Mouse (Mus musculus) CH12.LX (cell line): ENCODE data around the gene Nradd. TPM values are rescaled to one million over a fixed set of nuclear protein-coding genes. Genes with fewer than 3 reads are reported as not detected.

Experiments used
- DNase-seq: peaks from one replicate; pipeline ENCODE4 v3.0.0-alpha.2; 2013; ENCODE audit errors: extremely low read depth
- H3K27ac ChIP-seq: 2 replicates; pipeline ENCODE4 v1.5.1; 2012; ENCODE audit warnings: low read depth, mild to moderate bottlenecking, control low read depth, moderate library complexity; ENCODE audit not compliant: insufficient read depth
- H3K27me3 ChIP-seq: replicated peaks from 2 replicates; pipeline ENCODE3; 2012; ENCODE audit warnings: inconsistent platforms
- H3K36me3 ChIP-seq, 2 experiments: replicated peaks in 1 of 2; 2 replicates each; pipeline versions ENCODE3 to v1.6.1; 2012; ENCODE audit warnings: inconsistent platforms in 1 of 2, low read length in 1 of 2, mild to moderate bottlenecking in 1 of 2, mixed read lengths in 1 of 2, moderate library complexity in 1 of 2; ENCODE audit not compliant: control insufficient read depth in 1 of 2, insufficient read depth in 1 of 2
- H3K4me1 ChIP-seq, 2 experiments: 2 replicates each; pipeline ENCODE4 v1.6.1; 2012; ENCODE audit warnings: inconsistent platforms in 1 of 2, moderate library complexity in 1 of 2; ENCODE audit not compliant: insufficient read depth in 2 of 2, control insufficient read depth in 1 of 2
- H3K4me2 ChIP-seq: 2 replicates; pipeline ENCODE4 v1.6.1; 2012; ENCODE audit warnings: low read depth, mild to moderate bottlenecking, control low read depth; ENCODE audit not compliant: poor library complexity, insufficient read depth, severe bottlenecking
- H3K4me3 ChIP-seq, 3 experiments: fragments of 150-350 bp in 1 of 3; sonication (generic) in 1 of 3; replicated peaks in 1 of 3; 2 replicates each; pipeline versions ENCODE3 to v1.5.1; 2011 to 2012; ENCODE audit warnings: low read depth in 2 of 3, low read length in 2 of 3, mild to moderate bottlenecking in 2 of 3, moderate library complexity in 2 of 3, control low read depth in 1 of 3, improper control_type of control experiment in 1 of 3, inconsistent platforms in 1 of 3, mixed read lengths in 1 of 3; ENCODE audit not compliant: poor library complexity in 1 of 3
- H3K79me2 ChIP-seq: replicated peaks from 2 replicates; pipeline ENCODE4 v1.6.1; 2012; ENCODE audit warnings: mild to moderate bottlenecking, moderate library complexity; ENCODE audit not compliant: control insufficient read depth, poor library complexity, insufficient read depth, severe bottlenecking; ENCODE audit errors: extremely low read depth
- H3K9ac ChIP-seq: 2 replicates; pipeline ENCODE4 v1.6.1; 2012; ENCODE audit warnings: low read depth, mild to moderate bottlenecking, control low read depth, moderate library complexity; ENCODE audit not compliant: insufficient read depth
- H3K9me3 ChIP-seq: replicated peaks from 2 replicates; pipeline ENCODE3; 2012; ENCODE audit warnings: low read length, inconsistent platforms, mixed read lengths
- BHLHE40 ChIP-seq: IDR thresholded peaks from 2 replicates; pipeline ENCODE4 v1.6.1; 2011; ENCODE audit warnings: mild to moderate bottlenecking, low read depth, low read length, improper control_type of control experiment
- CHD1 ChIP-seq: IDR thresholded peaks from 2 replicates; pipeline ENCODE4 v1.6.1; 2012; ENCODE audit warnings: low read depth, low read length, improper control_type of control experiment, inconsistent platforms
- CTCF ChIP-seq, 2 experiments: IDR thresholded peaks in 1 of 2; conservative IDR thresholded peaks in 1 of 2; 2 replicates each; pipeline ENCODE4 v1.5.1; 2011 to 2012; ENCODE audit warnings: low read depth in 2 of 2, low read length in 2 of 2, improper control_type of control experiment in 1 of 2, inconsistent platforms in 1 of 2, mild to moderate bottlenecking in 1 of 2, moderate library complexity in 1 of 2
- E2F4 ChIP-seq: IDR thresholded peaks from 2 replicates; pipeline ENCODE4 v1.6.1; 2011; ENCODE audit warnings: low read depth, low read length, improper control_type of control experiment; ENCODE audit not compliant: insufficient replicate concordance
- ELF1 ChIP-seq: IDR thresholded peaks from 2 replicates; pipeline ENCODE4 v1.6.1; 2014; ENCODE audit warnings: low read depth, mild to moderate bottlenecking, inconsistent platforms, low read length, improper control_type of control experiment
- EP300 ChIP-seq: IDR thresholded peaks from 2 replicates; pipeline ENCODE4 v1.6.1; 2011; ENCODE audit warnings: low read length, improper control_type of control experiment
- ETS1 ChIP-seq: conservative IDR thresholded peaks from 2 replicates; pipeline ENCODE4 v1.6.1; 2012; ENCODE audit warnings: low read depth, mild to moderate bottlenecking, inconsistent platforms, low read length, improper control_type of control experiment, moderate library complexity
- GABPA ChIP-seq: IDR thresholded peaks from 2 replicates; pipeline ENCODE4 v1.6.1; 2012; ENCODE audit warnings: low read depth, low read length, improper control_type of control experiment, inconsistent platforms; ENCODE audit not compliant: insufficient replicate concordance
- HCFC1 ChIP-seq: IDR thresholded peaks from 2 replicates; pipeline ENCODE4 v1.6.1; 2012; ENCODE audit warnings: low read depth, mild to moderate bottlenecking, inconsistent platforms, low read length, improper control_type of control experiment
- IRF4 ChIP-seq: IDR thresholded peaks from 2 replicates; pipeline ENCODE4 v1.6.1; 2014; ENCODE audit warnings: low read depth, mild to moderate bottlenecking, inconsistent platforms, low read length, improper control_type of control experiment
- JUN ChIP-seq: IDR thresholded peaks from 2 replicates; pipeline ENCODE4 v1.6.1; 2011; ENCODE audit warnings: low read depth, mild to moderate bottlenecking, low read length, improper control_type of control experiment, moderate library complexity; ENCODE audit not compliant: insufficient read depth
- MAFK ChIP-seq: IDR thresholded peaks from 2 replicates; pipeline ENCODE4 v1.6.1; 2011; ENCODE audit warnings: low read length, improper control_type of control experiment; ENCODE audit not compliant: insufficient replicate concordance
- MAZ ChIP-seq: IDR thresholded peaks from 2 replicates; pipeline ENCODE4 v1.6.1; 2012; ENCODE audit warnings: low read depth, mild to moderate bottlenecking, inconsistent platforms, low read length, improper control_type of control experiment, moderate library complexity
- MEF2A ChIP-seq: IDR thresholded peaks from 2 replicates; pipeline ENCODE4 v1.6.1; 2014; ENCODE audit warnings: low read depth, mild to moderate bottlenecking, inconsistent platforms, low read length, improper control_type of control experiment, borderline replicate concordance
- MYC ChIP-seq: IDR thresholded peaks from 2 replicates; pipeline ENCODE4 v1.6.1; 2011; ENCODE audit warnings: low read depth, mild to moderate bottlenecking, improper control_type of control experiment, low read length
- NELFE ChIP-seq: IDR thresholded peaks from 2 replicates; pipeline ENCODE4 v1.6.1; 2011; ENCODE audit warnings: low read depth, low read length, improper control_type of control experiment
- NRF1 ChIP-seq: IDR thresholded peaks from 2 replicates; pipeline ENCODE4 v1.6.1; 2014; ENCODE audit warnings: low read depth, mild to moderate bottlenecking, inconsistent platforms, low read length, improper control_type of control experiment, moderate library complexity
- PAX5 ChIP-seq: IDR thresholded peaks from 2 replicates; pipeline ENCODE4 v1.6.1; 2012; ENCODE audit warnings: low read length, inconsistent platforms, mixed read lengths
- RAD21 ChIP-seq: IDR thresholded peaks from 2 replicates; pipeline ENCODE4 v1.6.1; 2011; ENCODE audit warnings: low read depth, mild to moderate bottlenecking, low read length, improper control_type of control experiment, moderate library complexity
- RCOR1 ChIP-seq: conservative IDR thresholded peaks from 2 replicates; pipeline ENCODE4 v1.6.1; 2012; ENCODE audit warnings: low read depth, mild to moderate bottlenecking, inconsistent platforms, low read length, improper control_type of control experiment
- SIN3A ChIP-seq: IDR thresholded peaks from 2 replicates; pipeline ENCODE4 v1.6.1; 2012; ENCODE audit warnings: low read length, improper control_type of control experiment, inconsistent platforms
- TBP ChIP-seq: conservative IDR thresholded peaks from 2 replicates; pipeline ENCODE4 v1.6.1; 2011; ENCODE audit warnings: low read depth, low read length, improper control_type of control experiment
- TCF12 ChIP-seq: IDR thresholded peaks from 2 replicates; pipeline ENCODE4 v1.6.1; 2014; ENCODE audit warnings: low read depth, mild to moderate bottlenecking, inconsistent platforms, low read length, improper control_type of control experiment
- ZC3H11A ChIP-seq: IDR thresholded peaks from 2 replicates; pipeline ENCODE4 v1.6.1; 2012; ENCODE audit warnings: low read depth, mild to moderate bottlenecking, inconsistent platforms, low read length, improper control_type of control experiment
- ZKSCAN1 ChIP-seq: IDR thresholded peaks from 2 replicates; pipeline ENCODE4 v1.6.1; 2012; ENCODE audit warnings: low read depth, inconsistent platforms, low read length, improper control_type of control experiment, borderline replicate concordance
- dilution Hi-C: fragments of 300-500 bp; cut with MboI; formaldehyde crosslinking; loops from 2 replicates; pipeline ENCODE4 v1.14.3; 2020; ENCODE audit warnings: low sequenced_read_pairs; ENCODE audit not compliant: extremely low pct_unique_long_range_greater_than_20kb, extremely low pct_ligation_motif_present
- in situ Hi-C: fragments of 300-500 bp; cut with MboI; formaldehyde crosslinking; loops from 3 replicates; pipeline ENCODE4 v1.14.3; 2019; ENCODE audit warnings: low sequenced_read_pairs, low pct_ligation_motif_present, low pct_unique_long_range_greater_than_20kb, mixed read lengths
- polyA plus RNA-seq: library from polyadenylated mRNA; unstranded; fragments of >175 nt; gene quantifications from 2 replicates; pipeline ENCODE4 v1.2.1, GENCODE M21; 2012; ENCODE audit warnings: low read depth; ENCODE audit not compliant: insufficient read length
- total RNA-seq, 2 experiments: library from RNA; depleted of rRNA; stranded (reverse); fragments of 300-350 nt in 1 of 2; fragments of >200 nt in 1 of 2; gene quantifications; 2 replicates each; pipeline ENCODE4 v1.2.3; 2012 to 2014

Nradd gene
- total and polyA plus RNA-seq, 3 experiments, result 8.9 to 18.4 (median 15.8) TPM

DNA sequence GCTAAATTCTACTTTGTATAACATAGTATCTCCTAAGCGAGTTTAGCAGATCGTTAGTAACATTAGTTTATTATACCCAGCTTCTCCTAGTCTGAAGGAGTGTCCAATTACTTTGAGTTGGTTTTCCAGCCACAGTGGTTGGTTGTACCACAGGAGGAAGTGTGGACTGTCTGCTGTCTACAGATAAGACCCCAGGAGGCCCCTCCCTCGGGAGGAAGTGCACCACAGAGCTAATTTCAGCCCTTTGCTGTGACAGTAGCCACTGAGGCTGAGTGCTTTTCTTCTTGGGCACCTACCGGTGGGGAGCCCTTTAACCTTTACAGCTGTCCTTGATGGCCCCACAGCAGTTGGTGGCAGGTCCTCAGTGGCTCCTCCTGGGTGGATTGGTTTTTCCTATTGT, 41.7 kb upstream of the Nradd start:
- Histone ChIP-seq H3K27ac (no peak overlapping the region), H3K4me3 (peak overlapping the region in 2 of 3 experiments; percentile 20 to 29)

DNA sequence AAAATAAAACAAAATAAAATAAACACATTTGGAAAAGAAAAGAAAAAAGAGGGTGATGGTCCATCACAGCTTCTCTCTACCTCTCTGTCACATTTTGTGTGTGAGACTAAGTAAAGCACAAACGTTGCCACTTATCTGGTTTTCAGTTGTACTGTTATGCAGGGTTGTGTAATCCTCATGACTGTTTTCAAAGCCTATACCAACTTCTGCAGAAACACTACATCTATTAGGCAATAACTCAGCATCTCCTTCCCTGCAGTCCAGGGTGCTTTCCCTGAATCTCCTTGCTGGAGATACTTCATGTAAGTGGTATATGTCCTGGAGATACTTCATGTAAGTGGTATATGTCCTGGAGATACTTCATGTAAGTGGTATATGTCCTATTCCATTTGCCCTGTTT, 38.6 kb upstream of the Nradd start:
- H3K4me2 ChIP-seq, result no peak overlapping the region
- H3K4me1 ChIP-seq, result peaks cover 24 to 87% of the 10 kb centered on the region in 2 experiments

More for the DNA sequence above, 41.7 kb upstream of the Nradd start:
- 0 out of 2 replicates have a peak overlapping the region, but pooled peaks have one; percentile 11 for H3K9ac ChIP-seq
- H3K79me2 ChIP-seq, result peaks cover 52% of the 10 kb centered on the region
- H3K9me3 ChIP-seq, result no peaks in the 10 kb centered on the region
- in situ Hi-C loops (no loop called here), dilution Hi-C loops (no loop called here)
- H3K4me2 ChIP-seq, result peak overlapping the region; percentile 90
- H3K4me1 ChIP-seq, result peaks cover 20 to 80% of the 10 kb centered on the region in 2 experiments
- peak; percentile 72 for TF ChIP-seq MEF2A
- peak; percentile 69; the same call in 1 of the 2 replicates for TF ChIP-seq EP300
- peak; percentile 58; the same call in 1 of the 2 replicates for TF ChIP-seq TCF12
- 0 out of 2 replicates have a peak, but pooled peaks have one; percentile 25 for TF ChIP-seq MAFK
- TF ChIP-seq IRF4, result peak; percentile 57; the same call in 1 of the 2 replicates
- no peak for TF ChIP-seq RCOR1
- TF ChIP-seq ELF1, result peak; percentile 63; the same call in 1 of the 2 replicates
- TF ChIP-seq CHD1, result no peak
- TF ChIP-seq NELFE, result no peak
- TF ChIP-seq BHLHE40, result no peak
- TF ChIP-seq ZKSCAN1, result no peak
- TF ChIP-seq CTCF (conservative IDR thresholded peaks at IDR 0.05 in 1 of 2, IDR thresholded peaks at IDR 0.05 in 1 of 2; ENCODE audit: low read depth in 2 of 2, low read length in 2 of 2), result no peak
- no peak for TF ChIP-seq MYC
- 0 out of 2 replicates have a peak, but pooled peaks have one; percentile 35 for TF ChIP-seq TBP
- TF ChIP-seq HCFC1, result 0 out of 2 replicates have a peak, but pooled peaks have one; percentile 23
- peak; percentile 65 for TF ChIP-seq MAZ
- peak; percentile 52 for TF ChIP-seq ETS1
- TF ChIP-seq SIN3A, result 0 out of 2 replicates have a peak, but pooled peaks have one; percentile 4
- no peaks in the 10 kb centered on the region for H3K27me3 ChIP-seq
- H3K36me3 ChIP-seq, result peaks cover 5 to 34% of the 10 kb centered on the region in 2 experiments
- DNase-seq, result peak; percentile 82

More for the DNA sequence above, 38.6 kb upstream of the Nradd start:
- Histone ChIP-seq H3K79me2 (peaks cover 78% of the 10 kb centered on the region), H3K9ac (no peak overlapping the region), H3K4me3 (no peak overlapping the region), H3K9me3 (no peaks in the 10 kb centered on the region), H3K27me3 (no peaks in the 10 kb centered on the region), H3K27ac (no peak overlapping the region), H3K36me3 (peaks cover 0 to 17% of the 10 kb centered on the region in 2 experiments)
- TF ChIP-seq SIN3A (no peak), E2F4 (no peak), PAX5 (no peak), ZC3H11A (no peak), NRF1 (no peak), GABPA (no peak), JUN (no peak), RAD21 (no peak)
- in situ Hi-C loops, result no loop called here
- DNase-seq, result no peak
- dilution Hi-C loops, result no loop called here
